Mouse (Mus musculus): ENCODE data around the gene Il5.
"Not testable (repeated sequence)": the region's sequence is repeated elsewhere in the genome, so short reads cannot be mapped to it uniquely, and the experiment has no call there.

The Il5 gene

GRCm38 (mm10) chr11:53745260-53745659, 24.7 kb downstream of the Il5 start:
- DNase-seq (ENCODE audit: low read depth), result no peak

- DNase-seq (ENCODE audit: low read depth), result no peak
Observed at GRCm38 (mm10) chr11:53747985-53748384, 27.4 kb downstream of the Il5 start.

DNA sequence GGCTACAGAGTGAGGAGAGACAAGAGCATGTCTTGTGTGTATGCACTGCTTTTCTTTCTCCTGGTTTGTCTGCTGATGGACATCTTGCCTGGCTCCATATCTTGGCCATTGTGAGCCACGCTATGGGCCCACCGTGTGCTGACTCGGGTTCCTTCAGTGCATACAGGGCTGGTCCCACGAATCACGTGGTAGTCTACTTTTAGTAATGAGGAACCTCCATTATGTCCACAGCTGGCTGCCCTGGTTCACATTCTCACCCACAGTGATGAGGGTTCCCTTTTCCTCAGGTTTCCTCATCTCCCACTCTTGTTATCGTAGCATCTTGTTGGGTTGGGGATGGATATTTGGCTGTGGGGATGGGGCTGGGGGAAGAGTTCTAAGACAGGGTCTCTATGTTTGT, 28.0 kb downstream of the Il5 start:
- DNase-seq (ENCODE audit: low read depth), result no peak

DNA sequence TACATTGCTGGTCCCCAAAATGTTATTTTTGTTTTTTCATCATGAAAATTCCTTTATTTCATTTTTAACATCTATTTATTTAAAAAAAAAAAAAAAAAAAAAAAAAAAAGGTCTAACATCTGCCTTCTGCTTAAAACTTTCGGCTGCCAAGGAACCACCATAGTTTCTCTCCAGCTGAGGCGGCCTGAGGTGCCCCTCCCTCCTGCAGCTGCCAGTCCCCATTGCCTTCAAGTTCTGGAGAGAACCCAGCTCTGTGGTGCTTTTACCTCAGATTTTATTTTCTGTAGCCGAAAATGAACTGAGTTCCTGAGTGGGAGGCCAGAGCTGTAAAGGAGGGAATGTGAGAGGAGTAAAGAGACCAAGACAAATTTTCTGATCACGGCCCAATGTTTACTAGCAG, 28.7 kb downstream of the Il5 start:
- DNase-seq (ENCODE audit: low read depth), result no peak

DNA sequence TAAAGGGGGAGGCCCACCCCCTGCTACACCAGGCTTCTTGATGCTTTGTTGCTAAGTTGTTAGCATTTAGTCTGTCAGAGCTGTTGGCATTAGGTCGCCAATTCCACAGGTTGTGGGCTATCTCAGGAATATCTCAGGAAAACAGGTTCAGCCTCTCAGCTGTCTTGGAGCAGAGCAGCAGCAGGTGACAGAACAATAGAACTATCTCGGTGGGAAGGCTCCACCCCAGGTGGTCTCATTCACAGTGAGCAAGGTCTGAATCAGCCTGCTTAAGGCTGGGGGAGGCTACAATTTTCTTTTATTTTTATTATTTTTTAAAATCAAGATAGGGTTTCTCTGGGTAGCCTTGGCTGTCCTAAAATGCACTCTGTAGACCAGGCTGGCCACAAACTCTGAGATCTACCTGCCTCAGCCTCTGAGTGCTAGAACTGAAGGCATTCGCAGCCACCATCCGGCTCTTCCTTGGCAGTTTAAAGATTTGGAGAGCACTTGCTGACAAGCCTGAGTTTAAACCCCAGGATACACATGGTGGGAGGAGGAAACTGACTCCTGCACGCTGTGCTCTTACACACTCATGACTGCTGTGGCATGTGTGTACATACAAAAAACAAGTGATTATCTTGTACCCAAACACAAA, 29.2 kb downstream of the Il5 start:
- DNase-seq (ENCODE audit: low read depth), result no peak

- no peak for DNase-seq (ENCODE audit: low read depth)
Observed at GRCm38 (mm10) chr11:53755011-53755595, 34.5 kb downstream of the Il5 start.

DNA sequence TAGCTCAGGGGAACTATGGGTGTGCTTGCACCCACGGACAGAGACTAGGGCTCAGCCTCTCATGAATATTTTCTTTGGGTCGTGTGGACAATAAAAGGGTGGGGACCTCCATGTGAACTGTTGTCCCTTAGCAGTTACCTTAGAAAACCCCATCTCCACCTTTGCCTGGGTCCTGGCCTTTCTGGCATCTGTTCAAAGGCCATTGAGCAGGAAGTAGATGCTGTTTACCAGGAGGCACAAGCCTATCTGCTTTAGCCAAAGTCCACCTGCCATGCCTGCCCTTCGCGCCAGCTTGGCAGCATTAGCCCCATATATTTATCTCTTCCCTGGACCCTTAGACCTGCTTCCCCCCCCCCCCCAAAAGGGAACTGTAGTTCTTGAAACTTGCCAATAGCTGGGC, 37.0 kb downstream of the Il5 start:
- DNase-seq (ENCODE audit: low read depth), result no peak

DNA sequence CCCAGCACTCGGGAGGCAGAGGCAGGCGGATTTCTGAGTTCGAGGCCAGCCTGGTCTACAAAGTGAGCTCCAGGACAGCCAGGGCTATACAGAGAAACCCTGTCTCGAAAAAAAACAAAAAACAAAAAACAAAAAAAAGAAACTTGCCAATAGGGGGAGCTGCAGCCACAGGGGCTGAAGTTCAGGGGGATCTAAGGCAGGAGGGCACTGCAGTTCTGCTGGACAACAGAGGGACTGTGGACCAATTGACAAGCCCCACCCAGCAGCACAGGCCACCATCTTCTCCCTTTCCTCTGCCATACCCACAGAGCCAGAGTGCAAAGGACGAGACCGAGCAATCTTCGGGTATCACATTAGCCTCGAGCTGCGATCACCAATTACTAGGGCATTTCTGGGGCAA, 37.4 kb downstream of the Il5 start:
- DNase-seq (ENCODE audit: low read depth), result not testable (repeated sequence)

DNA sequence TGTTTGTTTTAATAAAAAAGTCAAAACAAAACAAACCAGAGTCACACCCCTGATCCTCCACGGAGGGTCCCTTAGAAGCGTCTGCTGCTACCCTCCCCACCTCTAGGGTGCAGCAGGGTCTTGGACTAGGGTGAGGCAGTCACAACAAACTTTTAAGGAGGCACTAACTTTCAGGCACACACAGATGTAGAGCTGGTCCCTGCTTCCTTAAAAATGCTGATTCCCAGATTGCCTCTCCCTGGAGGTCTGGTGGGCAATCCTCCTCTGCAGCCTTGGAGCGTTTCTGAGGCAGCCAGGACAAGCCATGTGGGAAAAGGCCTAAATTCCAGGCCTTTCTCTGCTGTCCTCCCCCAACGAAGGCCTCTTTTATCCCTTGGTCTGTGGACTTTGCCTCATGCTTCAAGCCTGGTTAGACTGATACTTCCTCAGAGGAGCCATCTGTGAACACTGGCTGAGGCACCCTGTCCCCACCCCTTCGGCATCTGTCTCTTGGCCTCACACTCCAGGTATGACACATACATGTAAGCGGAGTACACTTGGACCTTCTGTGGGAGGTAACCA, 38.3 kb downstream of the Il5 start:
- DNase-seq (ENCODE audit: low read depth), result no peak

DNA sequence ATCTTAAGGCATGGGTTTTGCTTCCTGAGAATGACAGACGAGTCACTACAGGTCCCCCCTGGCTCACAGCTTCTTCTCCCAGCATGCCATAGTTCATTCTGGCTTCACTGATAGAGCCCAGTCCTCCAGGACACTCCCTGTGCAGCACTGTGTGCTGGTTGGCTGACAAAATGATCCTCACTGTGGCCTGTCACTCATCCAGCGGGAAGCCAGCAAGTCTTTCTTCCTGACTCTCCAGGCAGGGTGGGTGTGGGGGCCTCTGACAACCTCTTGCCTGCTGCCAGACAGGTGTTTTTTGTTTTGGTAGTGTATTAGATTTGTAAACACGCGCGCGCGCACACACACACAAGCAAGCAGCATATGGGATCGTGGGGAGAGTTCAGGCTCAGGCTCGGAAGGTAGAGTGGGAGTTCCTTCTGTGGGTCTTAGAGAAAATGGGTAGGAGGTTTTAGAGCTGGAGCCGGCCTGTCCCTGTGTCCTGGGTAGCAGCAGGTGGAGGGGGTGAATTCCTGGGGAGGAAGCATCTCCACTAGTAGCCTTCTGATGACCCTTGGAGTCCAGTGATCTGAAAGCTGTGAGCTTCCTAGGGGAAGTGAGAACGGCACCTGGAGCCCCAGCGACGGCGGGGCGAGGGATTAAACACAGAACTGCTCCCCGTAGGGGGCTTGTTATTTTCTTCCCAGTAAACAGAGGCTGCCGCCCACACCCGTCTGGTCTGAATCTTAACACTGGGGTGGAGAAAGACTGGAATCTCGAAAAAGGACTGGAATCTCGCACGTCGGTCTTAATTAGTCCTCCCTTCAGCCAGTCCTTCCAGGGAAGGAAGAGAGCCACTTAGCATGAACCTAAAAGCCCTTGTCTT, 39.2 kb downstream of the Il5 start:
- DNase-seq (ENCODE audit: low read depth), result no peak

- DNase-seq (ENCODE audit: low read depth), result no peak
Observed at GRCm38 (mm10) chr11:53761284-53761683, 40.7 kb downstream of the Il5 start.

GRCm38 (mm10) chr11:53761822-53762221, 41.2 kb downstream of the Il5 start:
- no peak for DNase-seq (ENCODE audit: low read depth)

GRCm38 (mm10) chr11:53762426-53762825, 41.8 kb downstream of the Il5 start:
- DNase-seq (ENCODE audit: low read depth), result no peak

- DNase-seq (ENCODE audit: low read depth), result peak; percentile 68
Observed at GRCm38 (mm10) chr11:53762827-53763495, 42.4 kb downstream of the Il5 start.

GRCm38 (mm10) chr11:53763496-53764140, 43.0 kb downstream of the Il5 start:
- DNase-seq (ENCODE audit: low read depth), result peak; percentile 95

DNA sequence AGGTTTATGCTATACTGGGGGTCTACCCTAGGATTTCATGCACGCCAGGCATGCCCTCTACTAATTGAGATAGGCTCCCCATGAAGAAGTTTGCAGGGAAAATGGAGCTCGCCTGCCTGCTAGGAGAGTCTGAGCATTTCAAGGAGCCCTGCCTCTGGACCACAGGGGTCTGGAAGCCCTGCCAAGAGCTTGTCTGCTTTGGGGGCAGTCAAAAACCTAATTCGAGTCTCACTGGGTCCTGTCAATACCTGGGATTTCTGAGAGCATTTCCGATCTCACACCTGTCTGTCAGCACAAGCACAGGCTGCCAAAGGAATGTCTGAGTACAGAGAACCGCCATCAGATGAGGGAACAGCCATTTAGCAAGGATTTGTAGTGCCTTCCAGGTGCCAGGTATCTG, 44.0 kb downstream of the Il5 start:
- DNase-seq (ENCODE audit: low read depth), result no peak

DNA sequence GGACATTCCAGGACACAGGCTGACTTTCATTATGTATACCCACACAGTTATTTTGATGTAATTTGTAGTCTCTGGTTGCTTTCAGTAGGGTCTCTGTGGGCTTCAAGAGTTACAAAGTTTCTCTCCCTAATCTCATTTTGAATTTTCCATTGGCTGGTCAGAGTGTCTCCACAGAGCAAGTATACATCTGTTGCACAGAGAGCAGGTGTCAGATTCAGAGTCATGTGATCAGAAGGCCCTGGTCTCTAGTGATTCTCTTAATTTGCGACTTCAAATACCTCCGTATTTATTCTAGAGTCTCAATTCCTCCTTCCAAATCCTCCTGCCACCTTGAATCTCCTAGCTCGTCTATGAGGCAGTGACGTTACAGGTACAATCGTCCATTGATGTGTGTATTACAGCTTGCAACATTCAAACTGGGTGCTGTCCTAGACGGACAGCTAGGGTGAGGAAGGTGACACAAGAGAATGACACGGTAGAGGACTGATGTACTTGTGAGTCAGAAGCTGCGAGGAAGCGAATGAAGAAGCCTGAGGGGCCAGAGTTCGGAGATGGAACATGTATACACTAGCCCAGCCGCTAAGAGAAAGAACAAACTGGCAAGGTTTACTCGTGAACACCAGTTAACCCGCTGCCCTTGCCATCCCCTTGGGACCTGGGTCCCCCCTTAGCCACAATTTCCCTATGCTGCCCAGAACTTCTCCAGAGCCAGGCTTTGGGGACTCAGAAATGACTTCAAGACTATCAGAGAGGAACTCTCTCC, 48.0 kb downstream of the Il5 start:
- no peak for DNase-seq (ENCODE audit: low read depth)

GRCm38 (mm10) chr11:53769185-53769576, 48.6 kb downstream of the Il5 start:
- no peak for DNase-seq (ENCODE audit: low read depth)

GRCm38 (mm10) chr11:53769760-53770124, 49.1 kb downstream of the Il5 start, which contains the start of gene Irf1:
Gene Irf1 (plus strand): TSS chr11:53770014.
- DNase-seq (ENCODE audit: low read depth), result peak; percentile 85

GRCm38 (mm10) chr11:53770125-53770791, 49.7 kb downstream of the Il5 start:
- no peak for DNase-seq (ENCODE audit: low read depth)
